Comparison of ENCODE assay signal across 8 mouse cellular contexts in genomic region chr6:72635760-72636431, GRCm38 (mm10). TPM values are rescaled to one million over a fixed set of nuclear protein-coding genes. Genes with fewer than 3 reads are reported as not detected.
DNase-seq lines count a peak whose midpoint lies in the region; ATAC-seq and TF ChIP-seq lines count a peak whose summit lies in the region.

No protein-coding gene starts in this region.

- H3K4me1 ChIP-seq in hindbrain, embryonic 12.5 days, result no peaks in the 10 kb centered on the region
- H3K4me1 ChIP-seq in small intestine, adult 2 months (ENCODE audit: control insufficient read depth, insufficient read depth, insufficient read length, low read length), result peaks cover 4% of the 10 kb centered on the region

- H3K36me3 ChIP-seq in hindbrain, embryonic 12.5 days, result peaks cover 13% of the 10 kb centered on the region; the same call in 1 of the 2 replicates
- H3K36me3 ChIP-seq in small intestine, adult 2 months (ENCODE audit: control insufficient read depth, insufficient read depth, low read length), result no peaks in the 10 kb centered on the region

- H3K9me3 ChIP-seq in hindbrain, embryonic 12.5 days (replicated peaks), result no peaks in the 10 kb centered on the region

- H3K4me2 ChIP-seq in hindbrain, embryonic 12.5 days (replicated peaks), result no peak overlapping the region

- H3K27ac ChIP-seq in hindbrain, embryonic 12.5 days, result no peak overlapping the region
- H3K27ac ChIP-seq in small intestine, adult 2 months (ENCODE audit: insufficient read depth, low read depth, low read length), result peak overlapping the region; percentile 29; the same call in 1 of the 2 replicates

- no peak overlapping the region for H3K9ac ChIP-seq in hindbrain, embryonic 12.5 days

- TF ChIP-seq CTCF in brain, embryonic 14.5 days (IDR thresholded peaks at IDR 0.05; ENCODE audit: borderline replicate concordance, extremely low read depth, insufficient read depth, insufficient read length), result peak; percentile 75
- peak; percentile 87; the same call in 1 of the 2 replicates for TF ChIP-seq CTCF in small intestine, adult 2 months (IDR thresholded peaks at IDR 0.05; ENCODE audit: extremely low read depth, insufficient read length, insufficient replicate concordance, low read depth, low read length)

- TF ChIP-seq POLR2A in brain, embryonic 14.5 days (IDR thresholded peaks at IDR 0.05; ENCODE audit: borderline replicate concordance, extremely low read depth, insufficient read depth, insufficient read length, poor library complexity, severe bottlenecking), result no peak
- TF ChIP-seq POLR2A in small intestine, adult 2 months (IDR thresholded peaks at IDR 0.05; ENCODE audit: low read depth, low read length), result no peak; the same call in 1 of the 2 replicates

- peak; percentile 60 for DNase-seq in ovary, postnatal 14 days (ENCODE audit: low spot score)
- no peak for DNase-seq in ovary, postnatal 10 days (ENCODE audit: low spot score)
- peak; percentile 83 for DNase-seq in brain, embryonic 14.5 days (ENCODE audit: low read depth)
- peak; percentile 49 to 83 for DNase-seq in frontal cortex, adult 2 months (ENCODE audit: extremely low spot score in 1 of 2, low spot score in 1 of 2)
- peak; percentile 41 for DNase-seq in layer of hippocampus, adult 9-11 months
- DNase-seq in lung, postnatal 36 days, result peak; percentile 85

- H3K4me3 ChIP-seq in hindbrain, embryonic 12.5 days, result no peak overlapping the region
- H3K4me3 ChIP-seq in small intestine, adult 2 months (ENCODE audit: low read depth, low read length), result peak overlapping the region; percentile 30

- WGBS in hindbrain, embryonic 12.5 days, result 52% methylated on average over 12 of the region's 12 CpGs
- 29% methylated on average over 12 of the region's 12 CpGs for WGBS in small intestine, adult 2 months

- H3K27me3 ChIP-seq in hindbrain, embryonic 12.5 days, result no peaks in the 10 kb centered on the region
- no peaks in the 10 kb centered on the region for H3K27me3 ChIP-seq in small intestine, adult 2 months (ENCODE audit: control insufficient read depth, insufficient read depth, low read length)

- ATAC-seq in hindbrain, embryonic 12.5 days (ENCODE audit: low FRiP score), result peak; percentile 60; the same call in 1 of the 2 replicates

RNA-seq across cellular contexts. Expression of gene Tgoln1, which starts 19.1 kb away (rescaled TPM):
- 26.0 and 29.5 TPM in 2 replicates for polyA plus RNA-seq in brain, embryonic 14.5 days (2012; rRNA removed)
- polyA plus RNA-seq in frontal cortex, adult 2 months (2012; rRNA removed), result 60.7 and 68.7 TPM in 2 replicates
- 38.8 and 39.2 TPM in 2 replicates for polyA plus RNA-seq in hindbrain, embryonic 12.5 days (2016; fragmentation: Nextera tagmentation; extraction: Ambion mirVana)
- polyA plus RNA-seq in small intestine, adult 2 months (2012; rRNA removed), result 13.4 and 24.1 TPM in 2 replicates

RNA-seq across cellular contexts. Expression of gene Retsat, which starts 37.6 kb away (rescaled TPM):
- polyA plus RNA-seq in brain, embryonic 14.5 days (2012; rRNA removed), result 3.3 and 3.7 TPM in 2 replicates
- polyA plus RNA-seq in frontal cortex, adult 2 months (2012; rRNA removed), result 10.1 TPM in 2 replicates
- 5.8 and 6.9 TPM in 2 replicates for polyA plus RNA-seq in hindbrain, embryonic 12.5 days (2016; fragmentation: Nextera tagmentation; extraction: Ambion mirVana)
- 51.6 and 70.7 TPM in 2 replicates for polyA plus RNA-seq in small intestine, adult 2 months (2012; rRNA removed)

RNA-seq across cellular contexts. Expression of gene Elmod3, which starts 37.7 kb away (rescaled TPM):
- polyA plus RNA-seq in brain, embryonic 14.5 days (2012; rRNA removed), result 16.1 and 16.9 TPM in 2 replicates
- 24.0 and 25.0 TPM in 2 replicates for polyA plus RNA-seq in frontal cortex, adult 2 months (2012; rRNA removed)
- polyA plus RNA-seq in hindbrain, embryonic 12.5 days (2016; fragmentation: Nextera tagmentation; extraction: Ambion mirVana), result 17.6 and 18.1 TPM in 2 replicates
- polyA plus RNA-seq in small intestine, adult 2 months (2012; rRNA removed), result 13.3 and 22.3 TPM in 2 replicates
